Mouse (Mus musculus) adrenal gland, adult 8-10 months (tissue): ENCODE measurements around the gene Gm17651. TPM values are rescaled to one million over a fixed set of nuclear protein-coding genes. Genes with fewer than 3 reads are reported as not detected.

ENCODE experiments used
- DNase-seq: peaks from one replicate; pipeline ENCODE4 v3.0.0; 2022
- total RNA-seq, 4 experiments: library from RNA; stranded (reverse); gene quantifications; 2 replicates each; pipeline ENCODE4 v1.2.4; 2022

Gene Gm17651
- total RNA-seq, 4 experiments from 2014 or later: not detected

- no peak for DNase-seq
Observed at GRCm38 (mm10) chr3:97678416-97678815, 3.9 kb upstream of the Gm17651 start.

- no peak for DNase-seq
Observed at GRCm38 (mm10) chr3:97676126-97676525, 1.6 kb upstream of the Gm17651 start.

GRCm38 (mm10) chr3:97667093-97667675 is 7.3 kb downstream of the Gm17651 start:
- no peak for DNase-seq

GRCm38 (mm10) chr3:97666154-97666553 is 8.3 kb downstream of the Gm17651 start:
- no peak for DNase-seq

GRCm38 (mm10) chr3:97665525-97665924 is 9.0 kb downstream of the Gm17651 start:
- DNase-seq: no peak

- DNase-seq: no peak
Observed at GRCm38 (mm10) chr3:97661206-97661605, 13.3 kb downstream of the Gm17651 start.

- DNase-seq: no peak
Observed at GRCm38 (mm10) chr3:97659746-97660145, 14.7 kb downstream of the Gm17651 start.

- DNase-seq: no peak
Observed at GRCm38 (mm10) chr3:97658426-97659193, 15.9 kb downstream of the Gm17651 start.

- DNase-seq: peak; percentile 98
Observed at GRCm38 (mm10) chr3:97657655-97658411, 16.7 kb downstream of the Gm17651 start, which contains the start of gene Prkab2. Prkab2 (plus strand) TSS chr3:97658193.

GRCm38 (mm10) chr3:97654901-97655300 is 19.6 kb downstream of the Gm17651 start:
- DNase-seq: no peak

GRCm38 (mm10) chr3:97653781-97654180 is 20.7 kb downstream of the Gm17651 start:
- no peak for DNase-seq

- no peak for DNase-seq
Observed at GRCm38 (mm10) chr3:97651604-97652003, 22.9 kb downstream of the Gm17651 start.

- DNase-seq: no peak
Observed at GRCm38 (mm10) chr3:97649469-97649868, 25.0 kb downstream of the Gm17651 start.

GRCm38 (mm10) chr3:97649022-97649421 is 25.5 kb downstream of the Gm17651 start:
- DNase-seq: no peak

- no peak for DNase-seq
Observed at GRCm38 (mm10) chr3:97648518-97648917, 26.0 kb downstream of the Gm17651 start.

- DNase-seq: no peak
Observed at GRCm38 (mm10) chr3:97642001-97642400, 32.5 kb downstream of the Gm17651 start.

GRCm38 (mm10) chr3:97641396-97641795 is 33.1 kb downstream of the Gm17651 start:
- DNase-seq: no peak

GRCm38 (mm10) chr3:97634288-97634761 is 40.2 kb downstream of the Gm17651 start:
- DNase-seq: peak; percentile 28

- DNase-seq: no peak
Observed at GRCm38 (mm10) chr3:97633456-97633855, 41.0 kb downstream of the Gm17651 start.

GRCm38 (mm10) chr3:97631258-97631860 is 43.1 kb downstream of the Gm17651 start:
- DNase-seq: no peak

GRCm38 (mm10) chr3:97630746-97631145 is 43.7 kb downstream of the Gm17651 start:
- no peak for DNase-seq

GRCm38 (mm10) chr3:97629941-97630340 is 44.6 kb downstream of the Gm17651 start:
- no peak for DNase-seq
